Mouse (Mus musculus) cerebellum, adult 18-20 months (tissue): ENCODE results near the gene Slfn14.
"Not testable (repeated sequence)": the region's sequence is repeated elsewhere in the genome, so short reads cannot be mapped to it uniquely, and the experiment has no call there.

Experiments
- DNase-seq, 2 experiments: peaks; one replicate each; pipeline ENCODE4 v3.0.0; 2021

Slfn14 gene

DNA sequence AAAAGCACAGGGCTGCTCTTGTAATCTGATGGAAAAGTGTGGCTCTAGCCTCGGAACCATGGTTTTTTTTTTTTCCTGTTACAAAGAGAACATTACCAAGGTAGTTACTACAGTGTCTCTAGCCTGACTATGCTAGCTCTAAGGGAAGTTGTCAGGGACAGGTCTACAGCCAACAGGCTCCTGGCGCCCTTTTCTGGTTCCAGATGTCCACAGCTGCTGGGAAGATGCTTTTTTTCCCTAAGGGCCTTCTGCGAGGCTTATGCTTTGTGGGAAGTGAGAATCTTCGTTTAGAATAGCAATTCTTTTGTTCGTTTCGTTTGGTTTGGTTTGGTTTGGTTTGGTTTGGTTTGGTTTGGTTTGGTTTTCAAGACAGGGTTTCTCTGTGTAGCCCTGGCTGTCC lies 6.8 kb downstream of the Slfn14 start:
- DNase-seq = no peak

DNA sequence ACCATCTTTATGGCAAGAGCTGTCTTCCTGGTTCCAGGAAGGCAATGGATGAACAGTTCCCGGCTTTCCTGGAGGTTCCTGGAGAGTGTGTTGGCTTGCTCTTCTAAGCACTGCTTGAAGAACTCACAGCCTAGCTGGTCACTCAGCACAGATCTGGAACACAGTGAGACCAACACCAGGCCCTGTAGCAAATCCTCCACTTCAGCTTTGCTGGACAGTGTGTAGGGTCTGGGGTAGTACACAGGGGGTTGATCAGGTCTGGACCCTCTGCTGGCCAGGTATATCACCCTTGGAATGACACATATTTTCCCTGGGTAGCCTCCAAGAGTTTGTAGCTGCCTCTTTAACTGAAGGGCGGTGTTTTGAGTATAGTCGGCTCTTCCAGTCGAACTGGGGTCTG lies 7.5 kb downstream of the Slfn14 start:
- DNase-seq = no peak

DNA sequence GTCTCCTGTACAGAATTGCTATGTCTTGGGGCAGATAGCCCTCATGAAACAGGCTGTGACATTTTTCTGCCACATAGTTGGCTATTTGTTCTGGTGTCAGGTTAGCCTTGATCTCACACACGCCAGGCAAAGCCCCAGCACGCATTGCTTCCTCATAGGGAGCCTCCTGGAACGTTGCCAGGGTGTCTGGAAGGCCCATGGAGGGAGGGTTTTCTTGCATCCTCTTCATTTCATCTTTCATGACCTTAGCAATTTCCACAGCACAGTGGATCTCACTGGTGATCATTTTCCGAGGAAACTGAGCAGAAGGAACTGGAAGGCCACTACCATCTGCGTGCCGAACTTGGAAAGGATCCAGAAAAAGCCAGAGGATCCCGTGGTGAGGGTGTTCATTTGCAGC lies 10.3 kb downstream of the Slfn14 start:
- no peak for DNase-seq

GRCm38 (mm10) chr11:83271951-83272843 lies 14.3 kb downstream of the Slfn14 start:
- peak in 1 of 2 experiments; percentile 35 for DNase-seq

- DNase-seq = peak; percentile 83 to 84
Measured at GRCm38 (mm10) chr11:83271151-83271950, 15.2 kb downstream of the Slfn14 start.

GRCm38 (mm10) chr11:83270842-83271150 lies 15.7 kb downstream of the Slfn14 start:
- no peak for DNase-seq

GRCm38 (mm10) chr11:83263146-83263545 lies 23.4 kb downstream of the Slfn14 start:
- no peak for DNase-seq

GRCm38 (mm10) chr11:83262673-83263072 lies 23.9 kb downstream of the Slfn14 start:
- no peak for DNase-seq

- not testable (repeated sequence) for DNase-seq
Measured at GRCm38 (mm10) chr11:83257211-83257610, 29.3 kb downstream of the Slfn14 start.

DNA sequence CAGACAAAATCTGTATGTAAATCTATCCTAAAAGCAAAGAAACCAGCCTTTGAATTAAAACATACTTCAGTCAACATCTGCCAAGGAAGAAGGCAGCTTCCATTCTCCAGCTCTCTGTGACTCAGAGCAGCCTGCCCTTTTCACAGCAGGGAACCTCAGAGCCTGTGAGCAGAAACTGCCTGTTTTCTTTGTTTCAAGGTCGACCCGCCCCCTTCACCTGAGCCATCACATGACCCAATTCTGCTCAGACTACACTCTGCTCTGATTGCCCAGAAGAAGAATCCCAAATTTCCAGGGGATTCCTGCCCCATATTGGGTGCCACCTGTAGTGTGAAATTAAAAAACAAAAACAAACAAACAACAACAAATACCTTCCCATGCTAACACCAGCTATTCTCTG lies 46.7 kb downstream of the Slfn14 start:
- DNase-seq = no peak

DNA sequence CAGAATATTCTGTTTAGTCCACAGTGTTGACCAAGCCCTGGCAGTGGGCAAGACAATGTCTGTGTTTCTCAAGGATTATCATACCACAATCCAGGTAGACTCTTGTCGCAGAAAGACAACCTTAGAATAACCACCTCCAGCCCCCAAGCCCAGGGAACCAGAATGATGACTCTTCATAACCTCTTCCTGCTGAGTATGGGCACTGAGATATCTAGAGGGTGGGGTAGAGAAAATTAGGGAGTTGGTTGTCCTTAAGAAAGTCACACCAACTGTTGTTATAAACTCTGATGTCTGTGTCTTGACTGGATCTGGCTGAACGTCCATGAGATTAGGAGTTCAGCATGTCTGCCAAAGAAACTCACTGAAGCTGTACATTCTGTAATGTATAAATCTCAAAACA lies 48.1 kb downstream of the Slfn14 start:
- DNase-seq = no peak

DNA sequence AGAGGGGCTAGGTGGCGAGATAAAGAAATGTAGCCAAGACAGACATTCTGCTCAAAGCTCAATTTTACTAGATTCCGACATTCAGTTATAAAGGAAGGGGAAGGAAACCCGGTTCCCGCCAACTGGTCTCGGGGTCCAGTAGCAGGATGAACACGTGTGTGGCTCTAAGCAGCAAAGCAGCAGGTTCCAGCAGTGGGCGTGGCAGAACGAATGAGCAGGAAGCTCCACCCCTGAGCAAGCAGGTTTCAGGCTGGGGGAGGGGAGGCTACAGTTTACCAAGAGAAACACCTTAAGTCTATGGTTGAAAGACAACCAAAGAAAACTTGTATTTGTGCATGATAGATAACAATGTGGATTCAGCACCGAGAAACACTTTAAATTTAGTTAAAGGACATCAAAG lies 49.1 kb downstream of the Slfn14 start:
- DNase-seq = not testable (repeated sequence)

DNA sequence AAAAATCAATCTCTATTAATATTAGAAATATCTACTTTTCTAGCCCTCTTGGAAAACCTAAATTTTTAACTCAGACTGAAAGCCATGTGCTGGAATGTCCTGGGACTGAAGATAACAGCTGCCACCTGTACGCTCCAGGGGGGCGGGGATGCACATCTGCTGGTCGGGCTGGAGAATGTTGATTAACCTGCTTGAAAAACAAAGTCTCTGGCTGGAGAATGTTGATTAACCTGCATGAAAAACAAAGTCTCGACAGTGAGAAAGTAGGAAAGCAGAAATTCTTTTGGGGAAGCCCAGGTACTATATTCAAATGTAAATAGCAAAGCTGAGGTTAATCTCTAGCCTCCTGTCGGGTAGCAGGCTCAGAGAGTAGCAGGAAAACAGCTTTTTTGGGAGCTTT lies 52.9 kb downstream of the Slfn14 start:
- not testable (repeated sequence) for DNase-seq

DNA sequence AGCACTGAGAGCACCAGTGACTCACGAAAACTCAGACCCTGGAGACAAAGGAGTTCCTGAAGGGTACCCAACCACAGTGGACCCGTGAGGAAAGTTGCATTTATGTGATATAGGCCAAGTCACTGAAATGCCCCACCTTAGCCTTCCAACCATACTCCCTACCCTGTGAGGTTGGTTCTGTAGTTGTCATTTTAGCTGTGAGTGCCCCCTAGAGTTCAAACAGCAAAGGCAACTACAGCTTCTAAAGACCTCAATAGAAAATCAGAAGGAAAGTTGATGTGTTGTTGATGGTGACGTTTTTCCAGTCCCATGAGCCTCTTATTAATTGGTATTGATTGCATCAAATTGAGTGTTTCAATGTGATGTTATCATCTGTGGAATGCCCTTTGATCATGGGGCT lies 55.6 kb downstream of the Slfn14 start:
- DNase-seq = peak; percentile 2 to 4

DNA sequence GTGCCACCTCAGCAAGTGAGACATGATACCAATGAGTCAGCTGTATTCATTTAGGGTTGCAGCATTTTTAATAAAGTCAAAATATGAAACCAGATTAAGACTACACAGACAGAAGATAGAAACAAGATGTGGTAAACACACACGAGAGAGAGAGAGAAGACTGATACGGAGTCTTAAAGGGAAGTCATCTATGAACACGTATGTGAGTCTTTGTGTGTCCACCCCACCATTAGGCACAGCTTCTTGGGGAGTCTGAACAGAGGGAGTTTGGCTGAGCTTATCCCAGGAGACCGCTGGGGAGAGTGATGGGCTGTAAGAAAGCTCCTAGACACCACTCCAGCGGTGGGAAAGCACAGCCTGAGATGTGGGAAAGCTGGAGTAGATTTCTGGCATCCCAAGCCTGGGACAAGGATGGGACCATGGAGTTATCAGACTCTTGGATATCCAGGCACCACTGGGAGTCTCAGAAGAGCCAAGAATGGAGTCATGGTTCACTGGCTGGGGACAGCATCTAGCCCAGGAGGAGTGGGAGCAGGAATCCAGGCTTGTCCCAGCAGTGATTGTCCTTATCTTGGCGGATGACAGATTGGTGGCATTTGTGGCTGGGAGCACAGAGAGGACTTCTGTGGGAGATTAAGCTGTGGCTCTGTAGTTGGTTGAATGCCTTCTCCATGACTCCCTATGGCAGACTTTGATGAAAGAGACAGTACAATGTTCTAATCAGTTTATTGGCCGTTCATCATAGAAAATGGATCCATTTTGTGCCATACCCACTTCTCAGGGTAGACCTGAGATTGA lies 58.4 kb downstream of the Slfn14 start:
- DNase-seq = no peak

DNA sequence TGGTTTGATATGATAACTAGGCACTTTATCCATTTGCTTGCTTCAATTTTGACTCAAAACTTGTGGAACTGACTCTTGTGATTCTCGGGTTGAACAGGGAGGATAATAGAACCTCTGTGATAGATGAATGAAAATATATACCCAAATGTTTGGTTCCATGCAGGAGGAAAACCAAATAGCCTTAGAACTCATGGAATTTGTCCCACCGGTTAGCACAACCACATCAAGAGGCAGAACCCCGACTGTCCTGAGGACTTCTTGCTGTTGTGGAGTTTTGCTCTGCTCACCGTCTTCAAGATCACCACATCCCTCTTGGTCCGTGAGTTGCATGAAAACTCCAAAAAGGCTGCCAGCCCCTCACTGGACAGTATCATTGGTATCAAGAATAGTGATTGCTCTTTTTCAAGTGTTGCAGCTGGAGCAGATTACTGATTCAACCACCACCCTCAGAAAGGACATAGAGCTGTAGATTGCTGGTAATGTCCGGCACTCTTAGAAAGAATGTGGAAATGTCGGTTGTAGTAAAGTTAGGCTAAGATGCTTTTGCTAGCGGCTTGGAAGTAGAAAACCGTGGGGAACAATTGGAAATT lies 61.1 kb downstream of the Slfn14 start:
- DNase-seq = no peak
